Mouse (Mus musculus) embryonic facial prominence, embryonic 13.5 days (tissue): Measurements from ENCODE around the gene Rars2. TPM values are rescaled to one million over a fixed set of nuclear protein-coding genes. Genes with fewer than 3 reads are reported as not detected.
"Not testable (repeated sequence)": the region's sequence is repeated elsewhere in the genome, so short reads cannot be mapped to it uniquely, and the experiment has no call there.

Source experiments
- ATAC-seq: fragments of 200-750 bp; cut with Nextera tagmentation; 2 replicates; pipeline ENCODE4 v1.8.0; 2017; ENCODE audit warnings: low read depth; ENCODE audit not compliant: insufficient number of reproducible peaks, insufficient read depth, low FRiP score, low TSS enrichment
- H3K27ac ChIP-seq: fragments of 300-500 bp; sonication (generic); 2 replicates; pipeline ENCODE4 v1.5.1; 2015; ENCODE audit warnings: moderate library complexity, mild to moderate bottlenecking, inconsistent platforms
- H3K27me3 ChIP-seq: fragments of 300-500 bp; sonication (generic); 2 replicates; pipeline ENCODE4 v1.6.1; 2015; ENCODE audit warnings: mild to moderate bottlenecking, inconsistent platforms
- H3K36me3 ChIP-seq: fragments of 300-500 bp; sonication (generic); 2 replicates; pipeline ENCODE4 v1.6.1; 2015; ENCODE audit warnings: mild to moderate bottlenecking, inconsistent platforms
- H3K4me1 ChIP-seq: fragments of 300-500 bp; sonication (generic); 2 replicates; pipeline ENCODE4 v1.6.1; 2015; ENCODE audit warnings: inconsistent platforms
- H3K4me2 ChIP-seq: fragments of 300-500 bp; sonication (generic); 2 replicates; pipeline ENCODE4 v1.6.1; 2015; ENCODE audit warnings: moderate library complexity, mild to moderate bottlenecking, inconsistent platforms
- H3K4me3 ChIP-seq: fragments of 300-500 bp; sonication (generic); 2 replicates; pipeline ENCODE4 v1.5.1; 2015; ENCODE audit warnings: mild to moderate bottlenecking, inconsistent platforms
- H3K9ac ChIP-seq: fragments of 300-500 bp; sonication (generic); 2 replicates; pipeline ENCODE4 v1.6.1; 2015; ENCODE audit warnings: mild to moderate bottlenecking, inconsistent platforms
- H3K9me3 ChIP-seq: fragments of 300-500 bp; sonication (generic); 2 replicates; pipeline ENCODE4 v1.6.1; 2016; ENCODE audit warnings: inconsistent platforms
- WGBS: fragments of 180-500 bp; shearing (Covaris S2); methylation state at CpG from one replicate; pipeline ENCODE4 v1.1.7; 2015; ENCODE audit warnings: mixed read lengths; 5-methylcytosine and 5-hydroxymethylcytosine counted together
- polyA plus RNA-seq: library from polyadenylated mRNA; unstranded; fragments of >200 nt; fragmentation: Nextera tagmentation; extraction: Ambion mirVana; gene quantifications from 2 replicates; pipeline ENCODE4 v1.2.1, GENCODE M21; 2015

The Rars2 gene
- polyA plus RNA-seq = 68.0 and 72.1 TPM in 2 replicates

GRCm38 (mm10) chr4:34614630-34615094 is at the start of gene Rars2, which contains the start of gene Orc3:
Rars2 (plus strand) TSS chr4:34614957.
Orc3 (minus strand) TSS chr4:34614944.
- Histone ChIP-seq H3K4me1 (peaks cover 23% of the 10 kb centered on the region), H3K36me3 (peaks cover 7% of the 10 kb centered on the region), H3K9ac (peak within 1 kb of the TSS; percentile 89), H3K4me3 (peak within 1 kb of the TSS; percentile 84), H3K4me2 (peak within 1 kb of the TSS; percentile 72), H3K27me3 (no peaks in the 10 kb centered on the region), H3K27ac (peak within 1 kb of the TSS; percentile 94), H3K9me3 (no peaks in the 10 kb centered on the region)
- ATAC-seq = peak; percentile 98
- under 1% methylated on average over 42 of the region's 42 CpGs for WGBS

DNA sequence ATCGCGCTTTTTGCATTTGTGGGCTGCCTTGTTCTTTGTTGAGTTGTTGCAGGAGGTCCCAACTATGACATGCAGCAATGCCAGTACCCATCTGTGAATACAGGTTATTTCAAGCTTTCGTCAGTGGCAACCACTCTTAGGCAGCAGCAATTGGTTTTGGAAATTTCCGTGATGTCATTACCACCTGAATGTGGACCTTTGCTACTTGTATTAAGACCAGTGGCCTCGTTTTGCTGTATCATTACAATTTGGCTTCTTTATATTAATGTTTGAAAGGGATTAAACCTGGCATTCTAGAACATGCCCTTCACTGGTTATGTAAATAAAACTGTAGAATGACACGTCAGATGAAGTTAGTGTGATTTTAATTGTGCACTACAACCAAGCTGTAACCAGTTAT is 48.5 kb upstream of the Rars2 start:
- no peak for ATAC-seq
- Histone ChIP-seq H3K36me3 (peaks cover 65% of the 10 kb centered on the region), H3K4me2 (no peak overlapping the region), H3K4me1 (no peaks in the 10 kb centered on the region), H3K27me3 (no peaks in the 10 kb centered on the region), H3K27ac (no peak overlapping the region), H3K4me3 (no peak overlapping the region), H3K9me3 (no peaks in the 10 kb centered on the region), H3K9ac (no peak overlapping the region)
- WGBS = 87% methylated on average over 6 of the region's 6 CpGs

- H3K9me3 ChIP-seq = no peaks in the 10 kb centered on the region
Observed at GRCm38 (mm10) chr4:34572876-34573275, 41.9 kb upstream of the Rars2 start.

GRCm38 (mm10) chr4:34577028-34577427 is 37.7 kb upstream of the Rars2 start:
- Histone ChIP-seq H3K4me2 (no peak overlapping the region), H3K9me3 (no peaks in the 10 kb centered on the region), H3K4me1 (no peaks in the 10 kb centered on the region), H3K36me3 (peaks cover 80% of the 10 kb centered on the region), H3K9ac (no peak overlapping the region), H3K27ac (no peak overlapping the region), H3K4me3 (no peak overlapping the region), H3K27me3 (no peaks in the 10 kb centered on the region)
- ATAC-seq = no peak
- 95% methylated on average over 2 of the region's 2 CpGs for WGBS

More at GRCm38 (mm10) chr4:34572876-34573275, 41.9 kb upstream of the Rars2 start:
- Histone ChIP-seq H3K4me2 (no peak overlapping the region), H3K27ac (no peak overlapping the region), H3K36me3 (peaks cover 82% of the 10 kb centered on the region), H3K4me1 (no peaks in the 10 kb centered on the region), H3K4me3 (no peak overlapping the region), H3K9ac (no peak overlapping the region), H3K27me3 (no peaks in the 10 kb centered on the region)
- no peak for ATAC-seq
- 55% methylated on average over 2 of the region's 2 CpGs for WGBS

DNA sequence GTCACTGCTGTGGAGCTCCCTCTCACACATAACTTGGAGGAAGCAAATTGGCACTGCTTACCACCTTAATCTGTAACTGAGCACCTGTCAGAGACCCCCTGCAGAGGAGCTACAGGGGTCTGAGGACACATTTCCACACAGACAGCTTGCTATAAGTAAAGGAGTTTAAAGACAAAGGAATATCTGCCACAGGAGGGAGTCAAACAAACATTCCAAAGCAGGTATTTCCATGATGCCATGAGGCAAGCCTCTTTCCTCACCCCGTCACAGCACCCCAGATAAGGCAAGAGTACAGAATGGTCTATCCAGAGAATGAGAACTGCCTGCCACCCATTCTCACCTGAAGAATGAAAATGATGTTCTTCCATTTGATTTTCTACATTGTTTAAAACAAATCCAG is 35.5 kb upstream of the Rars2 start:
- Histone ChIP-seq H3K9ac (no peak overlapping the region), H3K27me3 (no peaks in the 10 kb centered on the region), H3K36me3 (peaks cover 86% of the 10 kb centered on the region), H3K4me2 (no peak overlapping the region), H3K4me1 (no peaks in the 10 kb centered on the region), H3K4me3 (no peak overlapping the region), H3K9me3 (no peaks in the 10 kb centered on the region), H3K27ac (no peak overlapping the region)
- WGBS = 70% methylated on average over 1 of the region's 1 CpGs
- ATAC-seq = no peak

GRCm38 (mm10) chr4:34581489-34581888 is 33.3 kb upstream of the Rars2 start:
- H3K4me1 ChIP-seq, H3K4me2 ChIP-seq, H3K27me3 ChIP-seq, H3K27ac ChIP-seq, H3K9ac ChIP-seq, H3K4me3 ChIP-seq, ATAC-seq, H3K9me3 ChIP-seq: not testable (repeated sequence)
- WGBS = 84% methylated on average over 1 of the region's 1 CpGs
- H3K36me3 ChIP-seq = peaks cover 75% of the 10 kb centered on the region

DNA sequence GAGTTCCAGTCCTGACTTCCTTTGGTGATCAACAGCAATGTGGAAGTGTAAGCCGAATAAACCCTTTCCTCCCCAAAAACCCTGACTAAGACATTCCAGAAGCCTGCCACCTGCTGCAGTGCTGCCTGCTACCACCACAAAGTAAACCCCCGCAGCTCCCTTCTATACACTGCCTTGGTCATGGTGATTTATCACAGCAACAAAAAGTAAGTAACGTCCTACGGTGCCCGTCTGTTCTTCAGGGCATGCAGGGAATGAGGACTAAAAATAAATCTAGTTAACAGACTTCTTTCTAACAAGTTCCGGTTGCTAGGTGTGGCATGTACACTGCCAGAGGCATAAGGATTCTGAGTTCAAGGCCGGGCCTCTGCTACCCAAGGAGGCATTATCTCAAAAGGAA is 32.8 kb upstream of the Rars2 start:
- H3K4me1 ChIP-seq = no peaks in the 10 kb centered on the region
- peaks cover 71% of the 10 kb centered on the region for H3K36me3 ChIP-seq
- ATAC-seq = no peak
- H3K9me3 ChIP-seq = no peaks in the 10 kb centered on the region
- H3K9ac ChIP-seq = no peak overlapping the region
- 79% methylated on average over 7 of the region's 7 CpGs for WGBS
- no peaks in the 10 kb centered on the region for H3K27me3 ChIP-seq
- no peak overlapping the region for H3K4me2 ChIP-seq
- no peak overlapping the region for H3K4me3 ChIP-seq
- no peak overlapping the region for H3K27ac ChIP-seq

GRCm38 (mm10) chr4:34582476-34582875 is 32.3 kb upstream of the Rars2 start:
- 70% methylated on average over 5 of the region's 5 CpGs for WGBS
- no peaks in the 10 kb centered on the region for H3K9me3 ChIP-seq
- ATAC-seq = no peak
- H3K9ac ChIP-seq = no peak overlapping the region
- no peaks in the 10 kb centered on the region for H3K27me3 ChIP-seq
- H3K27ac ChIP-seq = no peak overlapping the region
- H3K36me3 ChIP-seq = peaks cover 70% of the 10 kb centered on the region
- no peak overlapping the region for H3K4me2 ChIP-seq
- no peaks in the 10 kb centered on the region for H3K4me1 ChIP-seq
- no peak overlapping the region for H3K4me3 ChIP-seq

- peaks cover 62% of the 10 kb centered on the region for H3K36me3 ChIP-seq
- 91% methylated on average over 3 of the region's 3 CpGs for WGBS
- H3K27me3 ChIP-seq = no peaks in the 10 kb centered on the region
Observed at GRCm38 (mm10) chr4:34583427-34583826, 31.3 kb upstream of the Rars2 start.

GRCm38 (mm10) chr4:34584871-34585607 is 29.7 kb upstream of the Rars2 start:
- Histone ChIP-seq H3K4me3 (no peak overlapping the region), H3K27ac (no peak overlapping the region), H3K36me3 (peaks cover 50% of the 10 kb centered on the region), H3K9ac (no peak overlapping the region), H3K27me3 (no peaks in the 10 kb centered on the region), H3K9me3 (no peaks in the 10 kb centered on the region), H3K4me2 (no peak overlapping the region), H3K4me1 (no peaks in the 10 kb centered on the region)
- ATAC-seq = no peak
- WGBS = 69% methylated on average over 7 of the region's 7 CpGs

More at GRCm38 (mm10) chr4:34583427-34583826, 31.3 kb upstream of the Rars2 start:
- ATAC-seq = no peak
- Histone ChIP-seq H3K9ac (no peak overlapping the region), H3K4me2 (no peak overlapping the region), H3K4me1 (no peaks in the 10 kb centered on the region), H3K9me3 (no peaks in the 10 kb centered on the region), H3K27ac (no peak overlapping the region), H3K4me3 (no peak overlapping the region)

DNA sequence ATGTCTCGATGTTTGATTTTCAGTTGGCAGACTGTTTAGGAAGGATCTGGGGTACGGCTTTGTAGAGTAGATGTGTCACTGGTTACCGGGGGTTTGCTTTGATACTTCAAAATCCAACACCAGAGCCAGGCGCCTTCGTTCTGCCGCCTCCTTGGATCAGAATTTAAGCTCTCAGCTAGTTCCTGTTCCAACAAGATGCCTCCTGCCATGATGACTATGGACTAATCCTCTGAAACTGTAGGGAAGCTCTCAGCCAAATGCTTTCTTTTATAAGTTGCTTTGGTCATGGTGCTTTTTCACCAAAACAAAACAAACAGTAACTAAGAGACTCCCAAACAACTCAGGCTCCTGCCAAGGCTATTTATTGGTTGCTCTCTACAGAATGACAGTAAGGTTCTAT is 11.6 kb upstream of the Rars2 start:
- no peak for ATAC-seq
- no peaks in the 10 kb centered on the region for H3K27me3 ChIP-seq
- H3K4me2 ChIP-seq = no peak overlapping the region
- H3K9me3 ChIP-seq = no peaks in the 10 kb centered on the region
- no peak overlapping the region for H3K9ac ChIP-seq
- no peaks in the 10 kb centered on the region for H3K4me1 ChIP-seq
- no peak overlapping the region for H3K27ac ChIP-seq
- WGBS = 97% methylated on average over 6 of the region's 6 CpGs
- peaks cover 66% of the 10 kb centered on the region for H3K36me3 ChIP-seq
- no peak overlapping the region for H3K4me3 ChIP-seq

GRCm38 (mm10) chr4:34606658-34607057 is 8.1 kb upstream of the Rars2 start:
- 94% methylated on average over 10 of the region's 10 CpGs for WGBS
- no peak for ATAC-seq
- no peak overlapping the region for H3K9ac ChIP-seq
- no peaks in the 10 kb centered on the region for H3K4me1 ChIP-seq
- H3K36me3 ChIP-seq = peaks cover 53% of the 10 kb centered on the region
- H3K27ac ChIP-seq = no peak overlapping the region
- no peak overlapping the region for H3K4me3 ChIP-seq
- H3K27me3 ChIP-seq = no peaks in the 10 kb centered on the region
- no peak overlapping the region for H3K4me2 ChIP-seq
- H3K9me3 ChIP-seq = no peaks in the 10 kb centered on the region
